Comparison of ENCODE assay signal across 10 mouse cellular contexts in the genomic region with DNA sequence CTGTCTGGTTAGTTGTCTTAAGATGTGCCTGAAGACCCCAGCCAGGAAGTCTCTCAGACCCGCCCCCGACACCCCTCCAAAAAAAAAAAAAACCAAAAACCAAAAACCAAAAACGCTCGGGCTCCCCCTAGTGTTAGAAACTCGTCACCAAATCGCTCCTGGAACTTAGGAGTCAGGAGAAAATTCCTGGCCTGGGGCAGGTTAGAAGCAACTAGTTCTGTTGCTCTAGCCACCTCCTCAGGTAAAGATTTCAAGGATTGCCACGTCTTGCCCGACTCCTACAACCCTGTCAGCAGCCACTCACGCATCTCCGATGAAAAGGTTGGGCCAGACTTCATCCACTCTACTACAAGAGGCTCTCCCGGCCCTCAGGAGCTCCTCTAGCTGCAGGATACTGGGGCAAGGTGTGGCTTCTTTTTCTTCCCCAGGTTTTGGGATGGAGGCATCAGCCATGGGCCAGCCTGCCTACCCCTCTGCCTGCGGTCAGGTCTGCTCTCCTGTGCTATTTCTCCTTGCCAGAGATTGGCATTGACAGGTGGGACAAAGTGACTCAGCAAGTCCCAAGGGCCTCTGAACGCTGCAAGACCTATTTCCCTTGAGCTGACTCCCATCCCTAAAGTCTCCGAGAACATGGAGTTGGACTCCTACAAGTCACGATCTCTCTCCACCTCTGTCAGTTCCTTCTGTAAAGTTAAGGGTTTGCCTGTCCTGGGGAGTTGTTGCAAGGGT. TPM values are rescaled to one million over a fixed set of nuclear protein-coding genes. Genes with fewer than 3 reads are reported as not detected.
DNase-seq lines count a peak whose midpoint lies in the region; ATAC-seq and TF ChIP-seq lines count a peak whose summit lies in the region.
"Had no signal": no experiment of that assay in that cellular context is flagged by ENCODE, and none has a peak within 500 bp of the region (broad histone marks: within the 10 kb centered on the region; RNA-seq: fewer than 3 reads in every experiment).

No protein-coding gene starts in this region.

- no peak for TF ChIP-seq POLR2A in heart, adult 2 months (IDR thresholded peaks at IDR 0.05; ENCODE audit: insufficient read depth, low read depth, low read length)

- no peak overlapping the region for H3K27ac ChIP-seq in heart, adult 2 months
- H3K27ac ChIP-seq in heart, embryonic 11.5 days (ENCODE audit: low read depth, low read length) = no peak overlapping the region
- H3K27ac ChIP-seq in liver, postnatal 0 days (ENCODE audit: low read depth) = no peak overlapping the region
- H3K27ac ChIP-seq: midbrain, embryonic 12.5 days had no signal

- TF ChIP-seq CTCF in heart, adult 2 months (IDR thresholded peaks at IDR 0.05) = peak; percentile 80
- peak; percentile 60 for TF ChIP-seq CTCF in liver, postnatal 0 days (IDR thresholded peaks at IDR 0.05; ENCODE audit: low read depth)

- H3K79me2 ChIP-seq in heart, adult 2 months (replicated peaks; ENCODE audit: control insufficient read depth, insufficient read depth, low read length) = no peaks in the 10 kb centered on the region; the same call in 1 of the 2 replicates

- H3K4me3 ChIP-seq in heart, adult 2 months = no peak overlapping the region
- no peak overlapping the region for H3K4me3 ChIP-seq in heart, embryonic 11.5 days (ENCODE audit: low read depth, low read length)
- no peak overlapping the region for H3K4me3 ChIP-seq in liver, postnatal 0 days (ENCODE audit: low read depth, low read length)
- H3K4me3 ChIP-seq: midbrain, embryonic 12.5 days had no signal

- peaks cover 7% of the 10 kb centered on the region for H3K36me3 ChIP-seq in heart, adult 2 months (ENCODE audit: control insufficient read depth, insufficient read depth, low read length)
- no peaks in the 10 kb centered on the region for H3K36me3 ChIP-seq in heart, embryonic 11.5 days (ENCODE audit: control insufficient read depth, insufficient read depth, low read length)
- H3K36me3 ChIP-seq in liver, postnatal 0 days (replicated peaks; ENCODE audit: insufficient read depth, low read length) = no peaks in the 10 kb centered on the region
- H3K36me3 ChIP-seq: midbrain, embryonic 12.5 days had no signal

- H3K4me2 ChIP-seq in heart, embryonic 11.5 days = no peak overlapping the region
- H3K4me2 ChIP-seq in liver, postnatal 0 days (ENCODE audit: low read depth, low read length) = no peak overlapping the region
- H3K4me2 ChIP-seq: midbrain, embryonic 12.5 days had no signal

- no peak overlapping the region for H3K9ac ChIP-seq in heart, adult 2 months (ENCODE audit: low read depth, low read length)
- H3K9ac ChIP-seq in heart, embryonic 11.5 days (ENCODE audit: low read depth, low read length) = no peak overlapping the region
- H3K9ac ChIP-seq in liver, postnatal 0 days (replicated peaks) = no peak overlapping the region
- H3K9ac ChIP-seq: midbrain, embryonic 12.5 days had no signal

- DNase-seq in heart, adult 2 months = peak in 1 of 2 experiments; percentile 57
- DNase-seq in right cerebral cortex, adult 2 months (ENCODE audit: low spot score in 2 of 2) = peak; percentile 52 to 69
- DNase-seq in right cerebral cortex, adult 18-20 months = no peak
- DNase-seq in adrenal gland, adult 2 months = peak; percentile 15
- DNase-seq in forelimb bud, embryonic 11.5 days (ENCODE audit: low read depth, low spot score) = peak; percentile 55
- peak; percentile 36 for DNase-seq in liver, postnatal 0 days

- TF ChIP-seq EP300 in heart, adult 2 months (IDR thresholded peaks at IDR 0.05; ENCODE audit: insufficient read depth, low read depth, low read length) = no peak
- no peak for TF ChIP-seq EP300 in liver, postnatal 0 days (IDR thresholded peaks at IDR 0.05; ENCODE audit: low read depth)

- WGBS in heart, adult 2 months = 35% methylated on average over 15 of the region's 15 CpGs
- 36% methylated on average over 15 of the region's 15 CpGs for WGBS in heart, embryonic 11.5 days (ENCODE audit: insufficient replicate concordance)
- WGBS in liver, postnatal 0 days (ENCODE audit: insufficient replicate concordance) = 39% methylated on average over 15 of the region's 15 CpGs

- H3K27me3 ChIP-seq in heart, adult 2 months (ENCODE audit: control insufficient read depth, insufficient read depth, low read length) = no peaks in the 10 kb centered on the region
- H3K27me3 ChIP-seq in heart, embryonic 11.5 days (ENCODE audit: control insufficient read depth, insufficient read depth, low read length) = peaks cover 3% of the 10 kb centered on the region; the same call in 1 of the 2 replicates
- H3K27me3 ChIP-seq in liver, postnatal 0 days (ENCODE audit: insufficient read depth, low read length) = no peaks in the 10 kb centered on the region

- intact Hi-C loops in heart, adult 2 months (cut with DNase I) = loop anchor here (10.0 kb wide), 1 partner anchor 694 kb away; the partner anchor contains the start of genes Adk and Ap3m1

- H3K9me3 ChIP-seq in heart, embryonic 11.5 days (replicated peaks; ENCODE audit: control insufficient read depth, low read length) = no peaks in the 10 kb centered on the region
- no peaks in the 10 kb centered on the region for H3K9me3 ChIP-seq in liver, postnatal 0 days (ENCODE audit: low read length)
- H3K9me3 ChIP-seq: midbrain, embryonic 12.5 days had no signal

- ATAC-seq in heart, embryonic 11.5 days (replicated peaks; ENCODE audit: insufficient number of reproducible peaks, low FRiP score, low TSS enrichment) = no peak
- ATAC-seq in liver, postnatal 0 days = no peak
- no peak for ATAC-seq in activated CD4-positive, CD25-positive, alpha-beta regulatory T cell, adult 4 months

- peaks cover 2% of the 10 kb centered on the region for H3K4me1 ChIP-seq in heart, adult 2 months (ENCODE audit: control insufficient read depth, insufficient read depth, low read length)
- H3K4me1 ChIP-seq in heart, embryonic 11.5 days (ENCODE audit: control insufficient read depth, insufficient read depth, low read length) = peaks cover 7% of the 10 kb centered on the region; the same call in 1 of the 2 replicates
- H3K4me1 ChIP-seq in liver, postnatal 0 days (ENCODE audit: insufficient read depth) = peaks cover 15% of the 10 kb centered on the region

RNA-seq across cellular contexts. Expression of gene Samd8, which starts 2.0 kb away (rescaled TPM):
- total RNA-seq in heart, adult 2 months (2021) = 10 to 100 TPM; 28.8 to 31.6 TPM
- polyA plus RNA-seq in heart, adult 2 months (2012; rRNA removed) = 10.1 and 18.6 TPM in 2 replicates
- polyA plus RNA-seq in heart, embryonic 11.5 days (2014; fragmentation: Nextera tagmentation; extraction: Ambion mirVana) = 10.8 TPM in 2 replicates
- total RNA-seq in adrenal gland, adult 2 months (2021) = 10 to 100 TPM; 46.5 to 47.5 TPM
- 18.8 and 22.2 TPM in 2 replicates for polyA plus RNA-seq in adrenal gland, adult 2 months (2012; rRNA removed)
- polyA plus RNA-seq in liver, postnatal 0 days (2015; fragmentation: Nextera tagmentation; extraction: Ambion mirVana) = 3.8 and 4.1 TPM in 2 replicates
- polyA plus RNA-seq in activated CD4-positive, CD25-positive, alpha-beta regulatory T cell, adult 4 months (2017; shearing (Covaris generic)) = 1 to 10 TPM; 4.0 to 5.1 TPM

RNA-seq across cellular contexts. Expression of gene Dusp13, which starts 2.7 kb away (rescaled TPM):
- total RNA-seq in heart, adult 2 months (2021) = under 1 TPM; 0.48 to 0.70 TPM
- polyA plus RNA-seq in heart, adult 2 months (2012; rRNA removed) = 0.45 and 1.2 TPM in 2 replicates
- polyA plus RNA-seq in heart, embryonic 11.5 days (2014; fragmentation: Nextera tagmentation; extraction: Ambion mirVana) = not detected in 2 replicates
- not detected for total RNA-seq in adrenal gland, adult 2 months (2021)
- 0.77 and 1.1 TPM in 2 replicates for polyA plus RNA-seq in adrenal gland, adult 2 months (2012; rRNA removed)
- 0.24 TPM in 1 of 2 replicates, not detected in the other for polyA plus RNA-seq in liver, postnatal 0 days (2015; fragmentation: Nextera tagmentation; extraction: Ambion mirVana)
- polyA plus RNA-seq in activated CD4-positive, CD25-positive, alpha-beta regulatory T cell, adult 4 months (2017; shearing (Covaris generic)) = not detected
- polyA plus RNA-seq: heart, embryonic 16.5 days; midbrain, embryonic 12.5 days had no signal

RNA-seq across cellular contexts. Expression of gene Dupd1, which starts 33.9 kb away (rescaled TPM):
- not detected for total RNA-seq in heart, adult 2 months (2021)
- 0.12 TPM in 1 of 2 replicates, not detected in the other for polyA plus RNA-seq in heart, adult 2 months (2012; rRNA removed)
- 0.73 TPM in 1 of 2 replicates, not detected in the other for polyA plus RNA-seq in heart, embryonic 11.5 days (2014; fragmentation: Nextera tagmentation; extraction: Ambion mirVana)
- under 1 TPM; 0.58 to 0.62 TPM for total RNA-seq in adrenal gland, adult 2 months (2021)
- polyA plus RNA-seq in adrenal gland, adult 2 months (2012; rRNA removed) = 0.40 and 0.49 TPM in 2 replicates
- polyA plus RNA-seq in liver, postnatal 0 days (2015; fragmentation: Nextera tagmentation; extraction: Ambion mirVana) = 0.15 TPM in 1 of 2 replicates, not detected in the other
- not detected for polyA plus RNA-seq in activated CD4-positive, CD25-positive, alpha-beta regulatory T cell, adult 4 months (2017; shearing (Covaris generic))
- polyA plus RNA-seq: midbrain, embryonic 12.5 days had no signal
